Mouse (Mus musculus): ENCODE data around the gene Adgrb2. TPM values are rescaled to one million over a fixed set of nuclear protein-coding genes. Genes with fewer than 3 reads are reported as not detected.

Gene Adgrb2
- polyA plus RNA-seq, 1 experiment from 2014 or later = 2.8 TPM

DNA sequence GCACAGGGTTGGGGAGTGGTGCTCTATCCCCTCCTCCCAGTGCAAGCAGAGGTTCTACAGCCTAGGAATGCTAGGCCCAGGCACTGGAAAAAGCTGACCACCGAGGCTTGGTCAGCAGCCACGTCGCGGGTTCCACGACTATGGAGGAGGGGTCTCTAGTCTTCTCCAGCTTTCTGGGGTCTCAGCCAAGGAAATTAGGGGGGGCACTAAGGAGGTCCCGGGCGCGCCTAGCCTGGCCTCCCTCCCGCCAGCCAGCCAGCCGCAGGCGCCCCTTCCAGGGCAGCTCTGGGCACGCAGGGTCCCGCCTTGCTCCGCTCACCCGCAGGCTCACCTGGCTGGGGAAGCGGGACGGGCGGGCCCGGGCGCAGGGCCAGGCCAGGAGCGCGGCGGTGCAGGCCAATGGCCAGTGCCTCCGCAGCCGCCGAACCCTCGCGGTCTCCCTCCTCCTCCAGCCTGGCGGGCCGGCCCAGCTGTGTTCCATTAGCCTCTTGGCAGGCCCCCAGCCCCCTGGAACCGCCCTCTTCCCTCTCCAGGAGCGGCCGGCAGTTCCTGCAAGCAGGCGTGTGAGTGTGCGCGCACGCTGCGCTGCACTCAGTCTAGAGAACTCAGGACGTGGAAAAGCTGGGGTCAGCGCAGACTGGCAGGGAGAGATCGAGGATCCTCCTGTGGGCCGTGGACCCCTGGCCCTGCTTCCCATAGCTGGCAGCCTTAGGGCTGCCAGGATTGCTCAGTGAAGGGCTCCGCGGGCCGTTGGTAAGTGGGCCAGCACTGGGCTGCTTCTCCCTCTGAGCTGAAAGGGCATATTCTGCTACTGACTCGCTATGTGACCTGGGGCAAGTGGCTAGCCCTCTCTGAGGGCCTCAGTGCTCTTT lies 62.9 kb downstream of the Adgrb2 start, which contains the start of gene Col16a1:
Gene Col16a1, plus strand, starts transcription at position 510 of the 872 bp plus-strand sequence.
- WGBS = 2% methylated on average over 42 of the region's 46 CpGs
- DNase-seq (ENCODE audit: low spot score) = peak; percentile 79
- peak; percentile 53; the same call in 1 of the 2 replicates for ATAC-seq (ENCODE audit: insufficient read depth, low FRiP score, low TSS enrichment)
- H3K9ac ChIP-seq (ENCODE audit: low read length) = peak within 1 kb of the TSS; percentile 64
- H3K36me3 ChIP-seq (ENCODE audit: control insufficient read depth, insufficient read depth, low read length) = no peaks in the 10 kb centered on the region
- H3K4me1 ChIP-seq (ENCODE audit: control insufficient read depth, insufficient read depth, low read length) = peaks cover 13% of the 10 kb centered on the region
- H3K9me3 ChIP-seq (ENCODE audit: control insufficient read depth, low read length) = no peaks in the 10 kb centered on the region
- H3K4me3 ChIP-seq (ENCODE audit: low read depth, low read length) = peak within 1 kb of the TSS; percentile 27
- H3K4me2 ChIP-seq (ENCODE audit: low read depth) = peak within 1 kb of the TSS; percentile 60
- no peaks in the 10 kb centered on the region for H3K27me3 ChIP-seq (ENCODE audit: control insufficient read depth, insufficient read depth, low read length)
- H3K27ac ChIP-seq (ENCODE audit: low read depth, low read length) = no peak within 1 kb of the TSS; the same call in 1 of the 2 replicates

DNA sequence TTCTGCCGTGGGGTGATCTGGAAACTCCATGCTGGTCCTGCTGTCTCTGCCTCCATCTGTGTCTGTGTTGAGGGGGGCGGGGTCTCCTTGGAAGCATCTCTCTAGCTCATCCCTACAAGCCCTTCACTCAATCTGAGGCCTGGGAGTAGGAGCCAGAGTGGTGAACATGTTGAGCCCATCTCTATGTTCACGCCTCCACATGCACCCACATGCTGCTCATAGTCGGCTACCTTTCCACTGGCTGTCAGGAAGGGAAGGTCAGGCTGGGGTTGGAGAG lies 63.5 kb downstream of the Adgrb2 start:
- H3K9me3 ChIP-seq (ENCODE audit: control insufficient read depth, low read length) = no peaks in the 10 kb centered on the region
- no peaks in the 10 kb centered on the region for H3K36me3 ChIP-seq (ENCODE audit: control insufficient read depth, insufficient read depth, low read length)
- H3K9ac ChIP-seq (ENCODE audit: low read length) = peak overlapping the region; percentile 64
- H3K27me3 ChIP-seq (ENCODE audit: control insufficient read depth, insufficient read depth, low read length) = no peaks in the 10 kb centered on the region
- H3K4me3 ChIP-seq (ENCODE audit: low read depth, low read length) = peak overlapping the region; percentile 27; the same call in 1 of the 2 replicates
- no peak overlapping the region for H3K27ac ChIP-seq (ENCODE audit: low read depth, low read length)
- ATAC-seq (ENCODE audit: insufficient read depth, low FRiP score, low TSS enrichment) (no peak), DNase-seq (ENCODE audit: low spot score) (no peak)
- peaks cover 13% of the 10 kb centered on the region for H3K4me1 ChIP-seq (ENCODE audit: control insufficient read depth, insufficient read depth, low read length)
- peak overlapping the region; percentile 60 for H3K4me2 ChIP-seq (ENCODE audit: low read depth)
- WGBS = 43% methylated on average over 4 of the region's 4 CpGs

GRCm38 (mm10) chr4:130050056-130050824 lies 65.6 kb downstream of the Adgrb2 start:
- Histone ChIP-seq H3K9ac (ENCODE audit: low read length) (no peak overlapping the region), H3K4me3 (ENCODE audit: low read depth, low read length) (no peak overlapping the region), H3K4me2 (ENCODE audit: low read depth) (no peak overlapping the region), H3K4me1 (ENCODE audit: control insufficient read depth, insufficient read depth, low read length) (peaks cover 13% of the 10 kb centered on the region), H3K27me3 (ENCODE audit: control insufficient read depth, insufficient read depth, low read length) (no peaks in the 10 kb centered on the region), H3K36me3 (ENCODE audit: control insufficient read depth, insufficient read depth, low read length) (no peaks in the 10 kb centered on the region), H3K9me3 (ENCODE audit: control insufficient read depth, low read length) (no peaks in the 10 kb centered on the region), H3K27ac (ENCODE audit: low read depth, low read length) (no peak overlapping the region)
- WGBS = 86% methylated on average over 8 of the region's 8 CpGs
- ATAC-seq (ENCODE audit: insufficient read depth, low FRiP score, low TSS enrichment) = no peak
- DNase-seq (ENCODE audit: low spot score) = peak; percentile 38

DNA sequence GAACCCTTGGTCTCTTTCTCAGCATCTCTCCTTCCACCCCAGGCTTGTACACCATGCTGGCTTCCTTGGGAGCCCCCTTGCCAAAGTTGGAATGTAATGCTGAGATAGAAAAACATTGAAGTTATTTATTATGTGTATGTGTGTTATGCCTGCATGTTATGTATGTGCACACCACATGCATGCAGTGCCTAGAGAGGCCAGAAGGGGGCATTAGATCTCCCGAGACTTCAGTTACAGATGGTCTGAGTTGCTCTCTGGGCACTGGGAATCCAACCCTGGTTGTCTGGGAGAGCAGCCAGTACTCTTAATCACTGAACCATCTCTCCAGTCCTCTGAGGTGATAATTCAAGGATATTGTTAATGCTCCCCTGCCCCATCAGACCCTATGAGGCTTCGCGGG lies 67.6 kb downstream of the Adgrb2 start:
- H3K9me3 ChIP-seq (ENCODE audit: control insufficient read depth, low read length) = no peaks in the 10 kb centered on the region
- no peak overlapping the region for H3K4me2 ChIP-seq (ENCODE audit: low read depth)
- DNase-seq (ENCODE audit: low spot score) (no peak), ATAC-seq (ENCODE audit: insufficient read depth, low FRiP score, low TSS enrichment) (no peak)
- no peaks in the 10 kb centered on the region for H3K36me3 ChIP-seq (ENCODE audit: control insufficient read depth, insufficient read depth, low read length)
- H3K9ac ChIP-seq (ENCODE audit: low read length) = no peak overlapping the region
- H3K27ac ChIP-seq (ENCODE audit: low read depth, low read length) = no peak overlapping the region
- peaks cover 10% of the 10 kb centered on the region for H3K4me1 ChIP-seq (ENCODE audit: control insufficient read depth, insufficient read depth, low read length)
- no peaks in the 10 kb centered on the region for H3K27me3 ChIP-seq (ENCODE audit: control insufficient read depth, insufficient read depth, low read length)
- 85% methylated on average over 3 of the region's 3 CpGs for WGBS
- H3K4me3 ChIP-seq (ENCODE audit: low read depth, low read length) = no peak overlapping the region

- no peak for ATAC-seq (ENCODE audit: insufficient read depth, low FRiP score, low TSS enrichment)
- Histone ChIP-seq H3K4me1 (ENCODE audit: control insufficient read depth, insufficient read depth, low read length) (peaks cover 1% of the 10 kb centered on the region; the same call in 1 of the 2 replicates), H3K9me3 (ENCODE audit: control insufficient read depth, low read length) (no peaks in the 10 kb centered on the region), H3K4me2 (ENCODE audit: low read depth) (no peak overlapping the region), H3K9ac (ENCODE audit: low read length) (no peak overlapping the region), H3K36me3 (ENCODE audit: control insufficient read depth, insufficient read depth, low read length) (no peaks in the 10 kb centered on the region), H3K27me3 (ENCODE audit: control insufficient read depth, insufficient read depth, low read length) (no peaks in the 10 kb centered on the region), H3K27ac (ENCODE audit: low read depth, low read length) (no peak overlapping the region), H3K4me3 (ENCODE audit: low read depth, low read length) (no peak overlapping the region)
- 94% methylated on average over 9 of the region's 9 CpGs for WGBS
- DNase-seq (ENCODE audit: low spot score) = no peak
Observed at GRCm38 (mm10) chr4:130053111-130053510, 68.4 kb downstream of the Adgrb2 start.

DNA sequence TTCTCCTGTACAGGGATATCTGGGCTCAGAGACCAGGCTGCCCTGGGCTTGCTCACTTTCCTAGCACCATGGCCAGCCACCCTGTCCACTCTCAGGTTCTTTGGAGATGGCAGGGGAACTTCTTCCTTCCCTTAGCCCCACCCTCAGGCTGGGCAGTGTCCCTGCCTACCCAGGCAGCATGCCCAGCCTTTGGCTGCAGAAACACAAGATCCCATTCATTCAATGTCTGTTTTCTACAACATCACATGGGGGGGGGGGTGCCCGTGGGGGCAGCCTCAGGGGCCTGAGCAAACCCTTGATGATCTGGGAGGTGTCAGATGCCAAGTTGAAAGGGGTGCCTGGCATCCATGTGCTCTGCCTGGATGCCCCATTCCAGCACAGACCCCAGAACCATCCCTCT lies 70.1 kb downstream of the Adgrb2 start:
- Histone ChIP-seq H3K4me2 (ENCODE audit: low read depth) (no peak overlapping the region), H3K9me3 (ENCODE audit: control insufficient read depth, low read length) (no peaks in the 10 kb centered on the region), H3K27ac (ENCODE audit: low read depth, low read length) (no peak overlapping the region), H3K9ac (ENCODE audit: low read length) (no peak overlapping the region), H3K27me3 (ENCODE audit: control insufficient read depth, insufficient read depth, low read length) (no peaks in the 10 kb centered on the region), H3K4me3 (ENCODE audit: low read depth, low read length) (no peak overlapping the region), H3K4me1 (ENCODE audit: control insufficient read depth, insufficient read depth, low read length) (no peaks in the 10 kb centered on the region), H3K36me3 (ENCODE audit: control insufficient read depth, insufficient read depth, low read length) (no peaks in the 10 kb centered on the region)
- 82% methylated on average over 1 of the region's 1 CpGs for WGBS
- no peak for ATAC-seq (ENCODE audit: insufficient read depth, low FRiP score, low TSS enrichment)
- DNase-seq (ENCODE audit: low spot score) = no peak

DNA sequence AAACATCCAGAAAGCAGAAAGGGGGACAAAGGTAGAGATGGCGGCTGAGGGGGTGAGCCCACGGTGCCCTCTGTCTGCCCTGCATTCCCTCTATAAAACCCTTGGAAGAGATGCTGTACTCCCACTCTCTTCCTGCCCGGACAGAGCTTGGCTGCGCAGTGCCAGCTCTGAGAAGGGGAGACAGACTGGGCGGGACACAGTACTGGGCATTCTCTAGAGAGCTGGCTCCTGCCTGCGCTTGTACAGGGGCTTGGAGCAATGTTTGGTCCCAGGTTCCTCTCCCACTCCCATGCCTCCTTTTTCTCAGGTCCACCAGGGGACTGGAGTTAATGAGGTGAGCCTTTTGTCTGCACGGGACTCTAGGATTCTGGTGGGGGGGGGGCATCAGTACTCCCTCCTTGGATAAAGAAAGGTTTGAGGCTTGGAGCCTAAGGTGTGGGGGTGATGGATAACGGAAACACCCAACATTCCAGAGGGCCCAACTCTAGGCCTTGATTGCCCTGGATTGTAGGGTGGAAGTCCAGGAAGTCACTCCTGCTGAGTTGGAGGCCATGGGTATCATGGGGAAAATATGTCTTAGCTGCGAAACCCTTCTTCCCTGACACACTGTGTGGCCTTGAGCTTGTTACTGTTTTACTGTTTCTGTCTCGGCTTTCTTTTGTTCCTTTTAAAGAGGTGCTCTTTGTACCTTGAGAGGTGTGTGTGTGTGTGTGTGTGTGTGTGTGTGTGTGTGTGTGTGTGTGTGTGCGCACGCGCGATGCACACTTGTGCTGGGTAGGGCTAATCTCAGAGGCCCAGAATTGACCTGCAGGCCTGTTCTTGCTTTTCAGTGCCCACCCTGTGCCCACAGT lies 70.7 kb downstream of the Adgrb2 start:
- ATAC-seq (ENCODE audit: insufficient read depth, low FRiP score, low TSS enrichment) (no peak), DNase-seq (ENCODE audit: low spot score) (no peak)
- Histone ChIP-seq H3K4me2 (ENCODE audit: low read depth) (no peak overlapping the region), H3K36me3 (ENCODE audit: control insufficient read depth, insufficient read depth, low read length) (no peaks in the 10 kb centered on the region), H3K4me3 (ENCODE audit: low read depth, low read length) (no peak overlapping the region), H3K27me3 (ENCODE audit: control insufficient read depth, insufficient read depth, low read length) (no peaks in the 10 kb centered on the region), H3K9me3 (ENCODE audit: control insufficient read depth, low read length) (no peaks in the 10 kb centered on the region), H3K27ac (ENCODE audit: low read depth, low read length) (no peak overlapping the region), H3K9ac (ENCODE audit: low read length) (no peak overlapping the region), H3K4me1 (ENCODE audit: control insufficient read depth, insufficient read depth, low read length) (no peaks in the 10 kb centered on the region)
- 82% methylated on average over 14 of the region's 14 CpGs for WGBS

- Histone ChIP-seq H3K9ac (ENCODE audit: low read length) (no peak overlapping the region), H3K4me1 (ENCODE audit: control insufficient read depth, insufficient read depth, low read length) (no peaks in the 10 kb centered on the region), H3K27me3 (ENCODE audit: control insufficient read depth, insufficient read depth, low read length) (no peaks in the 10 kb centered on the region), H3K27ac (ENCODE audit: low read depth, low read length) (no peak overlapping the region), H3K36me3 (ENCODE audit: control insufficient read depth, insufficient read depth, low read length) (no peaks in the 10 kb centered on the region), H3K9me3 (ENCODE audit: control insufficient read depth, low read length) (no peaks in the 10 kb centered on the region), H3K4me3 (ENCODE audit: low read depth, low read length) (no peak overlapping the region), H3K4me2 (ENCODE audit: low read depth) (no peak overlapping the region)
- WGBS = 52% methylated on average over 3 of the region's 3 CpGs
- ATAC-seq (ENCODE audit: insufficient read depth, low FRiP score, low TSS enrichment) = no peak
- DNase-seq (ENCODE audit: low spot score) = no peak
Observed at GRCm38 (mm10) chr4:130056011-130056322, 71.3 kb downstream of the Adgrb2 start.
